Mouse (Mus musculus): ENCODE data around the gene Gm9837.
A peak's percentile ranks its signal among the peaks of the same experiment; 100 is the strongest.

Gm9837 gene

GRCm38 (mm10) chr11:53486822-53487594, 16.7 kb upstream of the Gm9837 start:
- peak; percentile 53 for DNase-seq

GRCm38 (mm10) chr11:53486351-53486750, 16.1 kb upstream of the Gm9837 start:
- no peak for DNase-seq

DNA sequence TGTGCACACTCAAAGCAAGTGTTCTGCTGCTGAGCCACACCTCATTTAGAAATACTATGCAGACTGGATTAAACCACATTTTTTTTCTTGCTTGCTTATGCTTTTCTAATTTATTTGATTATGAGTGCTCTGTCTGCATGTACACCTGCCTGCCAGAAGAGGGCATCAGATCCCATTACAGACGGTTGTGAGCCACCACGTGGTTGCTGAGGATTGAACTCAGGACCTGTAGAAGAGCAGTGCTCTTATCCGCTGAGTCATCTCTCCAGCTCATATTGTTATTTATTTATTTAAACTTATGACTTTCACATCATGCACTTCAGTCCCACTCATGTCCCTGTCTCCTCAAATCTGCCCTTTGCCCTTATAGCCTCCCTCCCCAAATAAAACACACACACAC, 15.4 kb upstream of the Gm9837 start:
- DNase-seq = peak; percentile 30

DNA sequence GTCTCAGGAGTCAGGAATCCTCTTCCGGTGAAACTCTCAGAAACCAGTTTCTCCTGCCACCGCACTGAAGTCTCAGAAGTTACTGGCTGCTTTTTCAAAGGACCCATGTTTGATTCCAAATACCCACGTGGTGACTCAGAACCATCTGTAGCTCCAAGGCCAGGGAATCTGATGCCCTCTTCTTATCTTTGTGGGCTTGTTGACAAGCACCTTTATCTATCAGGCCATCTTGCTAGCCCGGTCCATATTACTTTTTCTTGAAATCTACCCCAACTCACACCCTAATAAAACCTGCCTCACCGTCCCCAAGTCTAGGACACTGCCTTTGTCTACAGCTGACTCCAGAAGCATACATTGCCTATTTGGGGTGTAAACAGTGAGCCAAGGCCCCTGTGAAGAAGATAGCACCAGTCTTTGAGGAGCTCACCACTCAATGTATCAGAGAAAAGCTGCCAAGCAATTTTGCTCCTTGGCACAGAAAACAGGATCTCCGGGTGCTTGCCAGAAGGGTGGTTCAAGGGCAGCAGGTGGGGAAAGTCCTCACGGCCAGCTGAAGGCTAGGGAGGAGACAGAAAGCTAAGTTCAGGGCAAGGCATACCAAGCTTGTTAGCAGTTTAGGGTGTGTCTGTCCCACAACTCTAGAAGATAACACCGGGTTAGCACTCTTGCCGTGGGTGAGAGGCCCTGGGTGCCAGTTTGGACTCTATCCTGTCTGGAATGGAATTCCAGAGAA, 13.0 kb upstream of the Gm9837 start:
- DNase-seq = peak; percentile 24

GRCm38 (mm10) chr11:53481088-53481730, 10.9 kb upstream of the Gm9837 start:
- no peak for DNase-seq

GRCm38 (mm10) chr11:53479783-53480301, 9.6 kb upstream of the Gm9837 start, which contains the start of the genes Gm9945 and Sowaha:
Gm9945 (plus strand) TSS chr11:53480166.
Sowaha (minus strand) TSS chr11:53480274.
- DNase-seq = peak; percentile 53

DNA sequence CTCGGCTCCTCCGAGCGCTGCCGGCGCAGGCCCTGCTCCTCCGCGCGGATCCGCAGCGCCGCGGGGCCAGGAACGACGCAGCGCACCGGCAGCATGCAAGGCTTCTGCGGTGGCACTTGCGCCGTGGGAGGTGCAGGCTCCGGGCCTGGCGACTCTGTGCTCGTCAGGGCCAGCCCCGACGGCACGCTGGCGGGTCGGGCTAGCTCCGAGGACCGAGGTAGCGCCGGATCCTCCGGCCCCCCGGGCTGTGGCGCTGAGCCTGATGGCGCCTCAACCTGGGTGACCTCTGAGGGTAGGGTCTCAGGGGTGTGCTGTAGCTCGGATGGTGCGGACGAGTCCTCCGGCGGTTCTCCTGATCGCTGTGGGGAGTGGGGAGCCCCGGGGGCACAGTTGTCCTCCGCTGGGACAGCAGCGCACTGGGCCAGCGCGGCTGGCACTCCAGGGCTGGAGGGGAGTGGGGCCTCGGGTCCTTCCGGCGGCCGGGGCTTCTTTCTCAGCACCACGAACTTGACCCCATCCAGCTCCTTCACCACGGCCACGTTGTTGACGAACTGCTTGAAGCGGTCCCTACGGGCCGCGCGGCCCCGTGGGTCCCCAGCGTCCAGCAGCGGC, 9.0 kb upstream of the Gm9837 start:
- DNase-seq = no peak

DNA sequence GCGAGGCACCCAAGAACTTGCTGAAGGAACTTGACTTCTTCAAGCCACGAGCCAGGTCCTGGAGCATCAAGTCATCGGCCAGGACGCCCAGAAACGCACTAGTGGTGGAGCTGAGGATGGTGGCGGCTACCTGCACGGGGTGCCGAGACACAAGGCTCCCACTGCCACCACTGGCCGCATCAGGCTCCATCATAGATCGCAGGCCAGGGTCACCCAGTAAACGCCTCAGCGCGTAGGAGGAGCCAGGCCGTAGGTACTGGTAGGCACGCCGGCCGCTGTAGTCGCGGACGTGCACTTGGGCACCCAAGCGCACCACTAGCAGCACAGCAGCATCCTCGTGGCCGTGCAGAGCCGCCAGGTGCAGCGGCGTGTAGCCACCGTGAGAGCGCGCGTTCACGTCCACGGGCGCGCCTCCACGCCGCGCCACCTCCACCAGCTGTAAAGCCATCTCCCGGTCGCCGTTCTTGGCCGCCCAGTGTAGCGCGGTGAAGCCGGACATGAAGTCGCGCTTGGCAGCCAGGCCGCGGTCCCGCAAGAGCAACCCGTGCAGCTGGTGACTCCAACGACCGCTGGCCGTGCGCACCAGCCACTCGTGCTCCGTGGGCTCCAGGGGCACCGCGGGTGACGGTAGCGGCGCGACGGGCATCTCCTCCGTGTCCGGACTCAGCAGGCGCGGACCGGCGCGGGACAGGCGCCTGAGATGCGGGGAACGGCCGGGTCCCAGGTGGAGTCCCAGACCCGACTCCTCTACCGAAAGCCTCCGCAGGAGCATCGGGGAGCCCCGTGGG, 8.3 kb upstream of the Gm9837 start:
- no peak for DNase-seq

GRCm38 (mm10) chr11:53477833-53478232, 7.6 kb upstream of the Gm9837 start:
- no peak for DNase-seq

GRCm38 (mm10) chr11:53475620-53476019, 5.3 kb upstream of the Gm9837 start:
- DNase-seq = no peak

DNA sequence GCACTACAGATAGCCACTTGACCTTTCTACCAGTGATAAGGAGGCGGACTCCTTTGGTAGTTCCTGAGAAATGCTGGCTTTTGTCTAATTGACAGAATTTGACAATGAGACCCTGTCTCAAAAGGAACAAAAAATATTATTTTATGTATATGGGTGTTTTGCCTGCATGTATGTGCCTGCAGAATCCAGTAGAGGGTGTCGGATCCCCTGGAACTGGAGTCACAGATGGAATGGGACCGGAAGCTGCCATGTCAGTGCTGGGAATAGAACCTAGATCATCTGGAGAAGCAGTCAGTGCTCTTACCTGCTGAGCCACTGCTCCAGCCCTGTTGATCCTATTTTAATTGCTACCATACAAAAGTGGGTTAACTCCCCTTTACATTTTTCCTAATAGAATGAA, 2.4 kb upstream of the Gm9837 start:
- DNase-seq = no peak

DNA sequence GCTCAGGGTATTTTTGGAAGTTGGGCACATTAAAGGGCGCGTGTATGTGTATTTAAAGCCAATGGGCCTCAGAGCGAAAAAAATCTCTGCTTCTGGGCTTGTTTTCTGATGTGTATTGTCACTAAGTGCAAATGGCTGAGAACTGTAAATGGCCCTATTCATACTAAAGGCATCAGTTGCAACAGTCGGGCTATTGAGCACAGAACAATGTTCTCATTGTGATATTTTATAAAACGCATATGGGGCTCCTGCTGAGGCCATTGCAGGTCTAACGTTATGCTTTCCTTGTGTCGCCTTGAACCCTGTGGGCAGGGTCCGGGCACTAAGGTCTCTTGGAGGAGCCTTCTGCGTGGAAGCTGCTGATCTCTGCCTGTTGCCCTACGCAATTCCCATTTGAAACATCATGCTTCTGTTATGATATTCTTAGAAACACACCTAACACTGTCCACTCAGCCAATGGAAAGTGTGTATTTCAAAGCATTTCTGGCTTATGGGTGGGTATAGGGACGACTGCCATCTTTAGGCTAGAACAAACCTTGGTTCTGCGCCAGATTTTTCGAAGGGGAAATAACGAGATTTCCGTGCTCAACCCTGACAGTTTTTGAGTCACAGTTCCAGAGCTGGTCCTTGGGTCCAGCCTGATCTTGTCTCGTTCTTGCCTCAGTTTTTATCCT, 848 bp downstream of the Gm9837 start:
- DNase-seq = no peak

DNA sequence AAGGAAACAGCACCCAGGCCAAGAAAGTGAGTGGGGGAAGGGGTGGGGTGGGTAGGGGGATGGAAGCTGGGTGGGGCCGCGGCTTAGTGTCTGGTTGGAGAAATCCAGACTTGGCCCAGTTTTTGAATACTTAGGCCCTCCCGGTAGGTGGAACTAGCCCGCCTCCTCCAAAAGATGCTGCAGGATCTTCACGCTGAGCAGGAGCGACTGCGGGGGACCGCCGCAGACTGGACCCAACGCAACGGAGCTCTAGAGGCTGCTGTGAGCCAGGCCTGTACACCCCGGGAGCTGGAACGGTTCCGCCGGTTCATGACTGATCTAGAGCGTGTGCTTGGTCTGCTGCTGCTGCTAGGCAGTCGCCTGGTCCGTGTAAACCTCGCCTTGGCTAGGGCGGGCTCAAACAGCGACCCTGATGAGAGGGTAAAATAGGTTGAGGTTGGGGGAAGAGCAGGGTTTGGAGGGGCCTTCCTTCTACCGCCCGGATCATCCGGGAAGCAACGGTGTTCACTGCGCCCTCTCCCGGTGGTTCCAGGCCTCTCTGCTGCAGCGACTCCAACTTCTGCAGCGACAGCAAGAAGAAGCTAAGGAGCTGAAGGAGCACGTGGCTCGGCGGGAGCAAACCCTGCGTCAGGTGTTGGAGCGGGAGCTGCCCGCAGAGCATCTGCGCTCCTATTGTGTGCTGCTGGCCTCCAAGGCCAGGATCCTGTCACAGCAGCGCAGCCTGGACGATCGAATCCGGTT, 3.9 kb downstream of the Gm9837 start:
- DNase-seq = peak; percentile 78

GRCm38 (mm10) chr11:53463551-53464424, 6.5 kb downstream of the Gm9837 start:
- DNase-seq = no peak

- no peak for DNase-seq
Measured at GRCm38 (mm10) chr11:53461727-53462126, 8.6 kb downstream of the Gm9837 start.

DNA sequence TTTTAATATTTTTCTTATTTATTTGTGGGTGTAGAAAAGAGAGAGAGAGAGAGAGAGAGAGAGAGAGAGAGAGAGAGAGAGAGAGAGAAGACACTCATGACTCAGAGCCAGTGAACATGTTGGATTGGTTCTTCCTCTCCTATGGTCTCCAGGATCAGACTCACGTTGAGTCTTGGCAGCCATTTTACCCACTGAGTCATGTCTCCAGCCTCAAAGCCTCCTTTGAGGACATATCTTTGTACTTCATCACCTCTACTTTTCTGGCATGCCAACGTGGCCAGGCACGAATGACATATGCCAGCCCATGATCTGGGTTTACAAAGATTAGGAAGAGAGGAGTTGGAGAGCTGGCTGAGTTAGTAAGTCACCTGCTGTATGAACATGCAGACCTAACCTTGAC, 10.1 kb downstream of the Gm9837 start:
- no peak for DNase-seq

DNA sequence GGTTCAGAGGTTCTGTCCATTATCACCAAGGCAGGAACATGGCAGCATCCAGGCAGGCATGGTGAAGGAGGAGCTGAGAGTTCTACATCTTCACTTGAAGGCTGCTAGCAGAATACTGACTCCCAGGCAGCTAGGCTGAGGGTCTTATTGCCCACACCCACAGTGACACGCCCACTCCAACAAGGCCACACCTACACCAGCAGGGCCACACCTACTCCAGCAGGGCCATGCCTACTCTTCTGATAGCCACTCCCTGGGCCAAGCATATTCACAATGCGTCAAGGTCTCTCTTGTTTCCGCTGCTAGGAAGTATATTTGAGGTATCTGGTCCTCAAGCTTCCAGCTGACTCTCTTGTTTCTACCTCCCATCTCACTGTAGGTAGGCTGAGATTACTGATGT, 11.3 kb downstream of the Gm9837 start:
- DNase-seq = no peak

DNA sequence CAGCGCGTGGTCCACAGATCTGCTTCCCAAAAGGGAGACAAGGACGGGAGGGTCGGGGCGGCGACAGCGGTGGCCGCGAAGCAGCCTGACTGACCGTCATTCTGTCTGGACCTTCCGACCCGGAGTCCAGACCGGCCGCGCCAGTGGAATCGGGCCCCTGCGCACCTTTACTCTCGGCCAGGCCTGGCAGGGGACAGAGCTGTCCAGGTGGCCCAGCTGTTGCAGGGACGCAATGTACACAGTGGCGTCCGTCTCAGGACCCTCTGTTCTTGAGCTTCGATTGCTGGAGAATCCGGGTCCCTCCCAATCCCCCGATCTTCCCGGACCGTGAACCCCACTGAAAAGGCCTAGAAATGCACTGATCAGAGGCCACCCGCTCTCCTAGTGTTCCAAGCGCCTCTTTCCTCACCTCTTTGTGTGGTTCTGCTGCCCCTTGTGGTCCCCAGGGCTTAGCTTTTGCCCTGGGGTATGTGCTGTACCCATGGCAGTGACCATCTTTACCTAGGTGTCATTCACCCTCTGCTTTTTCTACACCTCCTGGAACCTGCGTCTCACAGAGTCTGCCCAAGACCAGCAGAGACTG, 12.8 kb downstream of the Gm9837 start:
- peak; percentile 35 for DNase-seq
